Mouse (Mus musculus) lung, postnatal 0 days (tissue): ENCODE data around the gene Fam160a1.

Experiments used
- CTCF ChIP-seq: IDR thresholded peaks from 2 replicates; pipeline ENCODE4 v1.5.1; 2016; ENCODE audit warnings: antibody characterized with exemption, mild to moderate bottlenecking
- EP300 ChIP-seq: IDR thresholded peaks from 2 replicates; pipeline ENCODE4 v1.6.1; 2016; ENCODE audit warnings: antibody characterized with exemption, mild to moderate bottlenecking, control low read depth

- no peak for TF ChIP-seq CTCF
- TF ChIP-seq EP300, result no peak
These were observed 23.9 kb downstream of the Fam160a1 start for GRCm38 (mm10) chr3:85793166-85793565.
